Mouse (Mus musculus) MEL (cell line): ENCODE data around the gene Polr3b. TPM values are rescaled to one million over a fixed set of nuclear protein-coding genes. Genes with fewer than 3 reads are reported as not detected.

Experiments used
- DNase-seq: peaks from one replicate; pipeline ENCODE4 v3.0.0; 2011; ENCODE audit warnings: low read depth, low spot score
- H3K27ac ChIP-seq: 2 replicates; pipeline ENCODE4 v1.5.1; 2012; ENCODE audit warnings: low read depth, mild to moderate bottlenecking, control low read depth, low read length, moderate library complexity; ENCODE audit not compliant: control insufficient read depth
- H3K27me3 ChIP-seq, 2 experiments: fragments of 150-350 bp in 1 of 2; sonication (generic) in 1 of 2; 2 replicates each; pipeline ENCODE4 v1.6.1; 2012; ENCODE audit warnings: low read length in 2 of 2, mild to moderate bottlenecking in 2 of 2, improper control_type of control experiment in 1 of 2, moderate library complexity in 1 of 2; ENCODE audit not compliant: insufficient read depth in 2 of 2, control insufficient read depth in 1 of 2
- H3K36me3 ChIP-seq, 2 experiments: 2 replicates each; pipeline ENCODE4 v1.6.1; 2012 to 2014; ENCODE audit warnings: low read length in 2 of 2, improper control_type of control experiment in 1 of 2, inconsistent platforms in 1 of 2, mild to moderate bottlenecking in 1 of 2; ENCODE audit not compliant: insufficient read depth in 2 of 2, control insufficient read depth in 1 of 2
- H3K4me1 ChIP-seq, 2 experiments: fragments of 150-350 bp in 1 of 2; sonication (generic) in 1 of 2; 2 replicates each; pipeline ENCODE4 v1.6.1; 2012; ENCODE audit warnings: low read length in 2 of 2, improper control_type of control experiment in 1 of 2, mild to moderate bottlenecking in 1 of 2; ENCODE audit not compliant: insufficient read depth in 2 of 2, control insufficient read depth in 1 of 2
- H3K4me3 ChIP-seq, 2 experiments: fragments of 150-350 bp in 1 of 2; sonication (generic) in 1 of 2; 2 replicates each; pipeline ENCODE4 v1.5.1; 2012; ENCODE audit warnings: low read depth in 2 of 2, low read length in 2 of 2, mild to moderate bottlenecking in 2 of 2, moderate library complexity in 2 of 2, control low read depth in 1 of 2, improper control_type of control experiment in 1 of 2; ENCODE audit not compliant: control insufficient read depth in 1 of 2, insufficient read depth in 1 of 2
- H3K79me2 ChIP-seq: 2 replicates; pipeline ENCODE4 v1.6.1; 2012; ENCODE audit warnings: mild to moderate bottlenecking, low read length, moderate library complexity; ENCODE audit not compliant: control insufficient read depth, poor library complexity, insufficient read depth
- H3K9ac ChIP-seq: 2 replicates; pipeline ENCODE4 v1.6.1; 2012; ENCODE audit warnings: low read depth, mild to moderate bottlenecking, control low read depth, low read length, moderate library complexity; ENCODE audit not compliant: control insufficient read depth, poor library complexity, severe bottlenecking
- H3K9me3 ChIP-seq: fragments of 150-350 bp; sonication (generic); replicated peaks from 2 replicates; pipeline ENCODE4 v1.6.1; 2012; ENCODE audit warnings: mild to moderate bottlenecking, low read length, improper control_type of control experiment, moderate library complexity; ENCODE audit not compliant: insufficient read depth
- CTCF ChIP-seq, 3 experiments: IDR thresholded peaks in 2 of 3; conservative IDR thresholded peaks in 1 of 3; 2 replicates each; pipeline ENCODE4 v1.5.1; 2011 to 2012; ENCODE audit warnings: low read length in 3 of 3, low read depth in 2 of 3, mild to moderate bottlenecking in 2 of 3, improper control_type of control experiment in 1 of 3, inconsistent platforms in 1 of 3, mixed read lengths in 1 of 3, moderate library complexity in 1 of 3; ENCODE audit not compliant: control insufficient read depth in 1 of 3, insufficient read depth in 1 of 3, poor library complexity in 1 of 3, severe bottlenecking in 1 of 3
- EP300 ChIP-seq, 2 experiments: IDR thresholded peaks; 2 replicates each; pipeline ENCODE4 v1.6.1; 2011; ENCODE audit warnings: improper control_type of control experiment in 2 of 2, low read length in 2 of 2, low read depth in 1 of 2, mild to moderate bottlenecking in 1 of 2
- ETS1 ChIP-seq: IDR thresholded peaks from 2 replicates; pipeline ENCODE4 v1.6.1; 2012; ENCODE audit warnings: low read depth, mild to moderate bottlenecking, inconsistent platforms, low read length, improper control_type of control experiment, moderate library complexity
- GATA1 ChIP-seq: IDR thresholded peaks from 2 replicates; pipeline ENCODE4 v1.6.1; 2011; ENCODE audit warnings: low read depth, low read length, improper control_type of control experiment
- JUND ChIP-seq: IDR thresholded peaks from 2 replicates; pipeline ENCODE4 v1.6.1; 2011; ENCODE audit warnings: low read depth, mild to moderate bottlenecking, improper control_type of control experiment, low read length
- MYB ChIP-seq: IDR thresholded peaks from 2 replicates; pipeline ENCODE4 v1.6.1; 2011; ENCODE audit warnings: mild to moderate bottlenecking, low read depth, low read length, improper control_type of control experiment
- NELFE ChIP-seq: IDR thresholded peaks from 2 replicates; pipeline ENCODE4 v1.6.1; 2011; ENCODE audit warnings: low read depth, low read length, improper control_type of control experiment
- RCOR1 ChIP-seq: IDR thresholded peaks from 2 replicates; pipeline ENCODE4 v1.6.1; 2012; ENCODE audit warnings: low read depth, mild to moderate bottlenecking, inconsistent platforms, low read length, improper control_type of control experiment
- SIN3A ChIP-seq: IDR thresholded peaks from 2 replicates; pipeline ENCODE4 v1.6.1; 2012; ENCODE audit warnings: low read length, improper control_type of control experiment, inconsistent platforms
- SMC3 ChIP-seq: IDR thresholded peaks from 2 replicates; pipeline ENCODE4 v1.6.1; 2011; ENCODE audit warnings: low read depth, low read length, improper control_type of control experiment
- TAL1 ChIP-seq: IDR thresholded peaks from 2 replicates; pipeline ENCODE4 v1.6.1; 2012; ENCODE audit warnings: mild to moderate bottlenecking, inconsistent platforms, low read length, moderate library complexity, mixed read lengths
- TCF12 ChIP-seq: IDR thresholded peaks from 2 replicates; pipeline ENCODE4 v1.6.1; 2014; ENCODE audit warnings: low read depth, mild to moderate bottlenecking, inconsistent platforms, low read length, improper control_type of control experiment, moderate library complexity
- ZNF384 ChIP-seq: IDR thresholded peaks from 2 replicates; pipeline ENCODE4 v1.6.1; 2012; ENCODE audit warnings: low read depth, mild to moderate bottlenecking, inconsistent platforms, low read length, improper control_type of control experiment
- polyA plus RNA-seq, 2 experiments: library from polyadenylated mRNA; stranded (reverse) in 1 of 2; unstranded in 1 of 2; fragments of >175 nt in 1 of 2; fragments of >200 nt in 1 of 2; gene quantifications; 2 replicates each; pipeline versions ENCODE4 v1.2.1 to v1.2.4; 2012; ENCODE audit warnings: low replicate concordance in 2 of 2, low read depth in 1 of 2; ENCODE audit not compliant: insufficient read length in 2 of 2, insufficient read depth in 1 of 2, missing spikeins in 1 of 2
- total RNA-seq: library from RNA; depleted of rRNA; stranded (reverse); fragments of 300-350 nt; gene quantifications from 2 replicates; pipeline ENCODE4 v1.2.3, GENCODE M21; 2012

Gene Polr3b
- total and polyA plus RNA-seq, 3 experiments = 19.8 to 24.2 TPM; not detected in 1

DNA sequence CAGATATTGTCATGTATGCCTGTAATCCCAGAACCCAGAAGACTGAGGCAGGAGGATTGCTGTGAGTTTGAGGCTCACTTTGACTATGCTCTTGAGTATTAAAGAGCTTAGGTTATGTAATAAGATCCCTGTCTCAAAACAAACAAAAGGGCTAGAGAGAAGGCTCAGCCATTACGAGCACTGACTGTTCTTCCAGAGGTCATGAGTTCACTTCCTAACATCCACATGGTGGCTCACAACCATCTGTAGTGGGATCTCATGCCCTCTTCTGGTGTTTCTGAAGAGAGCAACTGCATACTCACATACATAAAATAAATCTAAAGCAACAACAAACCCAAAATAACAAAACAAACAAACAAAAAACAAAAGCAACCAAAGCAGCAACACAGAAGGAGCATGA is 23.9 kb upstream of the Polr3b start:
- no peaks in the 10 kb centered on the region for H3K79me2 ChIP-seq
- DNase-seq = no peak
- H3K27ac ChIP-seq = no peak overlapping the region
- no peaks in the 10 kb centered on the region for H3K9me3 ChIP-seq
- H3K4me3 ChIP-seq = no peak overlapping the region
- no peaks in the 10 kb centered on the region for H3K27me3 ChIP-seq
- no peaks in the 10 kb centered on the region; a peak in 1 of 4 replicates for H3K36me3 ChIP-seq
- no peaks in the 10 kb centered on the region for H3K4me1 ChIP-seq
- no peak for TF ChIP-seq CTCF (IDR thresholded peaks at IDR 0.05 in 2 of 3, conservative IDR thresholded peaks at IDR 0.05 in 1 of 3; ENCODE audit: control insufficient read depth in 1 of 3, insufficient read depth in 1 of 3, low read depth in 2 of 3, low read length in 3 of 3, poor library complexity in 1 of 3, severe bottlenecking in 1 of 3)
- no peak for TF ChIP-seq JUND
- TF ChIP-seq ZNF384 = no peak
- no peak overlapping the region for H3K9ac ChIP-seq

DNA sequence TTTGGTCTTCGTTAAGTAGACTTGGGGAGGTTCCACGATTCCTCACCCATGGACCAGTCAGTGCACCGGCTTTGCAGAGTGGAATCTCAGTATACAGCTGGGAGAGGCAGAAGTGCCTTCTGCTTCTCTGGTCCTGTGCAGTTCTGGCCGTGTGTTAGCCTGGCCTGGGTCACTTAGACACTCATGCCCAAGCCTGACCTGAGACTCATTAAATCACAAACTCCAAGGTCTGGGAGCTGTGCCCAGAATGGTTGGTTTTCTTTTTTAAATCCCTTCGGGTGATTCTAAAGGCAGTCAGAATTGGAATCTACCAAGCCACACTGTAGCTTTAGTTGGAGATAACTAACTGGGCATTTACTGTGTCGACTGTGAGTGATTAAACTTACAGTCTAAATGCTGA is 22.0 kb upstream of the Polr3b start:
- H3K79me2 ChIP-seq = no peaks in the 10 kb centered on the region
- no peak overlapping the region for H3K9ac ChIP-seq
- no peak for DNase-seq
- H3K27me3 ChIP-seq = no peaks in the 10 kb centered on the region
- TF ChIP-seq ETS1 = no peak
- no peak for TF ChIP-seq JUND
- H3K4me3 ChIP-seq = no peak overlapping the region
- H3K27ac ChIP-seq = no peak overlapping the region
- H3K4me1 ChIP-seq = no peaks in the 10 kb centered on the region; a peak in 1 of 4 replicates
- H3K36me3 ChIP-seq = peaks cover 0 to 2% of the 10 kb centered on the region in 2 experiments; a peak in 1 of 4 replicates
- no peaks in the 10 kb centered on the region for H3K9me3 ChIP-seq

DNA sequence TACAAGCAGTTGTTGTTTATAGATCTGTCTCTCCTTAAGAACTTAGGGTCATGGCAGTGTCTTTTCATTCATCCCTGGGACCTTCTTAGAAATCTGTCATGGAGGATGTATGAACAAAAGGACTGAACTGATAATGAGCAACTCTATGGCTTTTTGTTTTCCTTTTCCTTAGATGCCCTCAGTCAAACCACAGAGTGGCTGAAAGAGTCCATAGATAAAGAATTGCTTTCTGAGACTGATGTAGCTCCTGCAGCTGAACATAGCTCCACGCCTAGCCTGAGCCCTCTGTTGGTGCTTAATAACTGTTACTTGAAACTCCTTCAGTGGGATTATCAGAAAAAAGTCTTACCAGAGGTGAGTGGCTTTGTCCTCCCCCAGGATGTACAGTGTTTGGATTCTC is 17.8 kb upstream of the Polr3b start:
- TF ChIP-seq MYB (no peak), TCF12 (peak; percentile 59), SIN3A (0 out of 2 replicates have a peak, but pooled peaks have one; percentile 37), GATA1 (peak; percentile 62), ETS1 (peak; percentile 14; the same call in 1 of the 2 replicates), EP300 (IDR thresholded peaks at IDR 0.05; ENCODE audit: low read depth in 1 of 2, low read length in 2 of 2) (peak; percentile 56 to 73; a peak in 3 of 4 replicates), TAL1 (peak; percentile 52), NELFE (no peak), SMC3 (no peak), RCOR1 (peak; percentile 72)
- 0 out of 4 replicates have a peak, but pooled peaks cover 0 to 2% of the 10 kb centered on the region in 2 experiments for H3K36me3 ChIP-seq
- no peak overlapping the region for H3K27ac ChIP-seq
- peak; percentile 58 for DNase-seq
- no peak overlapping the region for H3K4me3 ChIP-seq
- no peaks in the 10 kb centered on the region; a peak in 1 of 4 replicates for H3K4me1 ChIP-seq
- no peaks in the 10 kb centered on the region for H3K79me2 ChIP-seq
- no peaks in the 10 kb centered on the region for H3K27me3 ChIP-seq
- H3K9me3 ChIP-seq = no peaks in the 10 kb centered on the region
- no peak overlapping the region for H3K9ac ChIP-seq
